Mouse (Mus musculus) E14TG2a.4 (cell line): Measurements from ENCODE around the gene Cyp2c69.
"Not testable (repeated sequence)": the region's sequence is repeated elsewhere in the genome, so short reads cannot be mapped to it uniquely, and the experiment has no call there.

Experiments used
- CTCF ChIP-seq: conservative IDR thresholded peaks from 2 replicates; pipeline ENCODE4 v1.5.1; 2014; ENCODE audit warnings: low read length
- POU5F1 ChIP-seq: IDR thresholded peaks from 2 replicates; pipeline ENCODE4 v1.6.1; 2014; ENCODE audit warnings: low read length, borderline replicate concordance

- not testable (repeated sequence) for TF ChIP-seq CTCF, POU5F1
These were observed 73.9 kb downstream of the Cyp2c69 start, which contains the start of gene Cyp2c40 for GRCm38 (mm10) chr19:39812714-39813113.
